Mouse (Mus musculus) neural tube, embryonic 13.5 days (tissue): Measurements from ENCODE around the gene Ccn6. TPM values are rescaled to one million over a fixed set of nuclear protein-coding genes. Genes with fewer than 3 reads are reported as not detected.
"Not testable (repeated sequence)": the region's sequence is repeated elsewhere in the genome, so short reads cannot be mapped to it uniquely, and the experiment has no call there.

Experiments used
- ATAC-seq: fragments of 200-750 bp; cut with Nextera tagmentation; 2 replicates; pipeline ENCODE4 v1.8.0; 2017; ENCODE audit warnings: low read depth, mild to moderate bottlenecking, moderate TSS enrichment, moderate library complexity
- H3K27ac ChIP-seq: fragments of 300-500 bp; sonication (generic); replicated peaks from 2 replicates; pipeline ENCODE4 v1.5.1; 2015; ENCODE audit warnings: moderate library complexity, mild to moderate bottlenecking, inconsistent platforms
- H3K27me3 ChIP-seq: fragments of 300-500 bp; sonication (generic); 2 replicates; pipeline ENCODE4 v1.6.1; 2015; ENCODE audit warnings: mild to moderate bottlenecking, inconsistent platforms
- H3K36me3 ChIP-seq: fragments of 300-500 bp; sonication (generic); 2 replicates; pipeline ENCODE4 v1.6.1; 2015; ENCODE audit warnings: mild to moderate bottlenecking, inconsistent platforms
- H3K4me1 ChIP-seq: fragments of 300-500 bp; sonication (generic); replicated peaks from 2 replicates; pipeline ENCODE4 v1.6.1; 2015; ENCODE audit warnings: inconsistent platforms
- H3K4me2 ChIP-seq: fragments of 300-500 bp; sonication (generic); 2 replicates; pipeline ENCODE4 v1.6.1; 2015; ENCODE audit warnings: inconsistent platforms, mild to moderate bottlenecking, moderate library complexity
- H3K4me3 ChIP-seq: fragments of 300-500 bp; sonication (generic); 2 replicates; pipeline ENCODE4 v1.5.1; 2015; ENCODE audit warnings: mild to moderate bottlenecking, inconsistent platforms
- H3K9ac ChIP-seq: fragments of 300-500 bp; sonication (generic); 2 replicates; pipeline ENCODE4 v1.6.1; 2015; ENCODE audit warnings: moderate library complexity, mild to moderate bottlenecking, inconsistent platforms
- H3K9me3 ChIP-seq: fragments of 300-500 bp; sonication (generic); 2 replicates; pipeline ENCODE4 v1.6.1; 2016; ENCODE audit warnings: inconsistent platforms
- WGBS: fragments of 180-500 bp; shearing (Covaris S2); methylation state at CpG from one replicate; pipeline ENCODE4 v1.1.7; 2015; 5-methylcytosine and 5-hydroxymethylcytosine counted together
- polyA plus RNA-seq: library from polyadenylated mRNA; unstranded; fragments of >200 nt; fragmentation: Nextera tagmentation; extraction: Ambion mirVana; gene quantifications from 2 replicates; pipeline ENCODE4 v1.2.1, GENCODE M21; 2015

Ccn6 gene
- 0.65 and 0.81 TPM in 2 replicates for polyA plus RNA-seq

DNA sequence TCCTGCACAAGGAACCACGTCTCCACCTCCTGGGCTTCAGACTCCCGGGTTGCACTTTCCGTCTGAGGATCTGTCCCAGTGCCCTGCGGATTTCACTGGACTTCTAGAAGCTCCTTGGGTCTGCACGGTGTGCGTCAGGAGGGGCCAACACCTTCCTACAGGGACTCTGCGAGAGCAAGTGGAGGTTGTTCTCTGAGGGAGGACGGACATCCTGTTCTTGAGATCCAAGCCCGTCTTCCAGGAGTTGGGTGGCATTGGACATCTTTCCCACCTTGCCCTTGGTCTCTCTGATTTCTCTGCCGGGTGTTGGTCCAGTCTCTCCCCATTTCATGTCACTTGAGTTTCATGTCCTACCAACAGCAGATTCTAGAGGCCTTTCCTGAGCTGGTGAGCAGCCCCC lies at the start of gene Ccn6:
Gene Ccn6 (minus strand): TSS at position 101 of the 400 bp plus-strand sequence.
- H3K4me1 ChIP-seq, result peaks cover 27% of the 10 kb centered on the region; the same call in 1 of the 2 replicates
- H3K27ac ChIP-seq, result peak within 1 kb of the TSS; percentile 87; the same call in 1 of the 2 replicates
- no peaks in the 10 kb centered on the region for H3K36me3 ChIP-seq
- ATAC-seq, result no peak
- 91% methylated on average over 10 of the region's 10 CpGs for WGBS
- no peak within 1 kb of the TSS for H3K9ac ChIP-seq
- H3K4me2 ChIP-seq, result no peak within 1 kb of the TSS
- H3K9me3 ChIP-seq, result no peaks in the 10 kb centered on the region
- H3K4me3 ChIP-seq, result no peak within 1 kb of the TSS
- H3K27me3 ChIP-seq, result no peaks in the 10 kb centered on the region

- H3K36me3 ChIP-seq, result no peaks in the 10 kb centered on the region
- no peaks in the 10 kb centered on the region for H3K27me3 ChIP-seq
- no peak overlapping the region for H3K9ac ChIP-seq
- H3K4me3 ChIP-seq, result no peak overlapping the region
- no peaks in the 10 kb centered on the region; the same call in 1 of the 2 replicates for H3K9me3 ChIP-seq
- peaks cover 21% of the 10 kb centered on the region for H3K4me1 ChIP-seq
- H3K4me2 ChIP-seq, result no peak overlapping the region
- H3K27ac ChIP-seq, result peak overlapping the region; percentile 77
- no peak for ATAC-seq
Observed at GRCm38 (mm10) chr10:39210031-39210430, 46.4 kb upstream of the Ccn6 start.

DNA sequence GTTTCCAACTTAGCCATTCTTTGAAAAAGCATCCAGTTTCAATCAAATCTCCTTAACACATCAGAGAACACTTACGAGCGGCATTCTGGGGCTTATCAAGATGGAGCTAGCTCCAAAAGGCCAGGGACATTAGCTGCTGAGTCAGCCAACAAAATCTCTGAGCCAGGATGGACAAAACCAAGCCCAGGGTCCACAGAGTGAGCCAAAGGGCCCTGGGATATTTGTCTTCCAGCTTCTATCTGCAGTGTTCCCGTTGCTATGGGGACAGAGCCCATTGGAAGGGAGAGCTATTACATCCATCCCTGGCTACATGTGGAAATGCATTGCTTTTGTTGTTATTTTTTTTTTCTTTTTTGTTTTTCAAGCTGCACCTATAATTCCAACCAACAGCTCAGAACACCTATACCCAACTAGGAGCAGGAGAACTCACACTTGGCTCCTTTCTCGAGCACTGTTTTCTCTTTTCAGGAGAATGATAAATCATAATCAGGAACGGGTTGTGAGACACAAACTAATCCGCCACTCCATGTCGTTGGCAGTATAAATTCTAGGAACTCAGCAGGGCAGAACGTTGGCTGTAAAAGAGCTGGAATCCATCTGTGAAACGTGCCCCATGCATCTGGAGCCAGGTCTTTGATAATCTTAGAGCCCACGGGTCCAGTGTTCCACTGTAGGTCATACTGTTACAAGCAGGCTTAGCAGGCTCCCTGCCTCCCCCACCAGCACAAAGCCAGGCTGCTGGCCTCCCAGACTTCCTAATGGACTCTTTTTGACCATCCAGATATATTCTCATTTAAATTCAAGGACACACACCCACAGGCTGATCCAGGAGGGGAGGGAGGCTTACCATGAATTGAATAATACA lies 45.8 kb upstream of the Ccn6 start:
- H3K27ac ChIP-seq, result peak overlapping the region; percentile 77
- peak; percentile 85 for ATAC-seq
- H3K9ac ChIP-seq, result no peak overlapping the region
- WGBS, result 31% methylated on average over 10 of the region's 10 CpGs
- no peak overlapping the region for H3K4me2 ChIP-seq
- H3K9me3 ChIP-seq, result no peaks in the 10 kb centered on the region; the same call in 1 of the 2 replicates
- H3K27me3 ChIP-seq, result no peaks in the 10 kb centered on the region
- H3K4me3 ChIP-seq, result no peak overlapping the region
- no peaks in the 10 kb centered on the region for H3K36me3 ChIP-seq
- peaks cover 21% of the 10 kb centered on the region for H3K4me1 ChIP-seq

DNA sequence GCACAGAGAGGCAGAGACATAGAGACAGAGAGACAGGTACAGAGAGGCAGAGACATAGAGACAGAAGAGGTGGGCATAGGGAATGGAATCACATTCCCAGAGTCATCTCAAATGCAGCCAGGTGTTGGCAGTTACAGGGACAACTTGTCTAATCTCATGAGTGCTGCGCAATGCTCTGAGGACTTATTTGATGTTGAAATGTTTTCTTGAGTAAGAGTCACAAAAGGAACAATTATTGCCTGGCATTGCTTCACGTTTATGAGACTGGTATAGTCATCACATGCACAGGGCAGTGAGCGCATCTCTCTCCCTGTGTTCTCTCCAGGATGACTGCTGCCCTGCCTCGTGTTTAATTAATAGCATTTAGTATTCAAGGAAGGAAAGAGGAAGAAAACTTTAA lies 45.1 kb upstream of the Ccn6 start:
- no peak for ATAC-seq
- Histone ChIP-seq H3K36me3 (no peaks in the 10 kb centered on the region), H3K27ac (peak overlapping the region; percentile 77), H3K4me1 (peaks cover 21% of the 10 kb centered on the region), H3K4me3 (no peak overlapping the region), H3K27me3 (no peaks in the 10 kb centered on the region), H3K4me2 (no peak overlapping the region), H3K9ac (no peak overlapping the region), H3K9me3 (peaks cover 6% of the 10 kb centered on the region)
- 74% methylated on average over 4 of the region's 4 CpGs for WGBS

DNA sequence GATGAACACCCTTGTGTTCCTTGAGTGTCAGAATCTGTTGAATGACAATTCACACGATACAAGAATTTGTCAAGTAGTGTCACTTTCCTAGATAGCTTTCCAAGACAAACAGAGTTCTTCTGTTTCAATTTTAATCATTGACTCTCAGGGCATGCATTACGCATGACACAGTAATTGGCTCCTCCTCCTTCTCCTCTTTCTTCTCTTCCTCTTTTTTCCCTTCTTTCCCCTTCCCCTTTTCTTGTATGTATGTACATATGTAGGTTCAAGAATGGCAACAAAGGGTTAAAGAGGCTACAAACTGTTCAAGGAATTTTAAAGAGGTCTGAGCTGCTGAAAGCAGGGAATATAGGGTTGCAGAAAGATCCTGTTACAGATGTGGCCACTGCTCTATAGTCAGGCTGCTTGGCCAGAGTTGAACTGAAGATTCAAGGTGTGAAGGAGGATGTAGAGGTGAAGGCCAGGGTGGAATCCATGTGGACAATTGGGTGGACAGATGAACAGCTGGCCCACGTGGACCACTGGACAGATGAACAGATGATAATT lies 43.8 kb upstream of the Ccn6 start:
- Histone ChIP-seq H3K4me3 (no peak overlapping the region), H3K4me2 (no peak overlapping the region)
- 83% methylated on average over 3 of the region's 3 CpGs for WGBS

DNA sequence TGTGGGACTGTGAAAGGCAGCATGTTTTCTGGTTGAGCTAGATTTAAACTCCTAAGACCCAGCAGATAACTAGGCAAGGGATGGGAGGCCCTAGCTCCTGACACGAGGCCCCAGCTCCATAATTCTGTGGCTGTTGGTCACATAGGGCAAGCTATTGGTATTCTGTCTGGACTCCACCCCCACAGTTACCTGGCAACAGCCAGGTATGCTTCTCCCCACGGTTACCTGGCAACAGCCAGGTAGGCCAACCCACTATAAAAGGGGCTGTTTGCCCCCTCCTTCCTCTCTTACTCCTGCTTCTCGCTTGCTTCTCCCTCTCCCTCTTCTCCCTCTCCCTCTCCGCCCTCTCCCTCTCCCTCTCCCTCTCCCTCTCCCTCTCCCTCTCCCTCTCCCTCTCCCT lies 38.9 kb upstream of the Ccn6 start:
- no peak for ATAC-seq
- H3K27ac ChIP-seq, result no peak overlapping the region
- no peaks in the 10 kb centered on the region for H3K27me3 ChIP-seq
- H3K9me3 ChIP-seq, result peaks cover 6% of the 10 kb centered on the region
- no peak overlapping the region for H3K9ac ChIP-seq
- H3K4me2 ChIP-seq, result no peak overlapping the region
- WGBS, result 62% methylated on average over 4 of the region's 4 CpGs
- H3K4me3 ChIP-seq, result no peak overlapping the region
- H3K4me1 ChIP-seq, result no peaks in the 10 kb centered on the region
- H3K36me3 ChIP-seq, result no peaks in the 10 kb centered on the region

More for the DNA sequence above, 43.8 kb upstream of the Ccn6 start:
- Histone ChIP-seq H3K4me1 (peaks cover 21% of the 10 kb centered on the region), H3K27me3 (no peaks in the 10 kb centered on the region), H3K27ac (no peak overlapping the region), H3K9ac (no peak overlapping the region), H3K9me3 (peaks cover 6% of the 10 kb centered on the region), H3K36me3 (no peaks in the 10 kb centered on the region)
- ATAC-seq, result no peak

- not testable (repeated sequence) for H3K27me3 ChIP-seq, H3K4me2 ChIP-seq, H3K36me3 ChIP-seq, H3K9me3 ChIP-seq, H3K4me3 ChIP-seq, H3K4me1 ChIP-seq, ATAC-seq, H3K9ac ChIP-seq, H3K27ac ChIP-seq
- 93% methylated on average over 11 of the region's 11 CpGs for WGBS
Observed at GRCm38 (mm10) chr10:39198216-39198615, 34.6 kb upstream of the Ccn6 start.

DNA sequence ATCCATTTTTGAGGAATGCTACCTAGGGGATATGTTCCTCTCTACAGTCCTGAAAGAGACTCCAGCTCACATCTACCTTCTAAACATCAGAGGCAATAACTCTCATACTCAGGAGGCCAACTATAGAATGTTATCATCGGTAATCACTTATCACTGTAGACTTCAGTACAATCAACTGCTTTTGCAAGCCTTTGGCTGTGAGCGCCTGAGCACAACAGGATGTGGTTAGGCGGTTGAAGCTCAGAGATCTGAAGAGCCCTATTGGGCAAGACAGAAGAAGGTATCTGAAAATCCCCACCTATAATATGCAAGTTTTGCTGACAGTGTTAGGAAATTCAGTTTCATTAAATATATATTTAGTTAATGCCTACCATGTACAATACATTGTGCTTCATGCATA lies 29.1 kb upstream of the Ccn6 start:
- Histone ChIP-seq H3K27me3 (no peaks in the 10 kb centered on the region), H3K9me3 (no peaks in the 10 kb centered on the region), H3K4me2 (no peak overlapping the region), H3K36me3 (no peaks in the 10 kb centered on the region), H3K27ac (no peak overlapping the region), H3K4me1 (no peaks in the 10 kb centered on the region), H3K9ac (no peak overlapping the region), H3K4me3 (no peak overlapping the region)
- ATAC-seq, result no peak
- 94% methylated on average over 3 of the region's 3 CpGs for WGBS

DNA sequence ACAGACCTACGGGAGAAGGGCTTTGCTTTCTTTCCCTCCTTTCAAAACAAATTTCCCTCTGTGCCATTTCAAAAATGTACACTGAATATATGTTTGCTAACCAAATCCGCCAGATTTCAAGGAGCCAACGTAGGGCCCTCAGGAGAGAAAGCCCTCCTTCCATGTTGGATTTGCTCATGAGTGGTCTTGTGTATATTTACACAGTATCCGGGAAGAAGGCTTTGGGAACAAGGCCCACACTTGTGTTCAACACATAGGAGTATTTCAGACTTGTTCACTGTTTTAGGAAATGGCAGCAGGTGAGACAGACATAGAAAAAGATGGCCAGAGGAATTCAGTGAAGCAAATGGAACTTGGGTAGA lies 21.9 kb upstream of the Ccn6 start:
- ATAC-seq, result no peak
- Histone ChIP-seq H3K36me3 (no peaks in the 10 kb centered on the region), H3K4me3 (no peak overlapping the region), H3K9me3 (no peaks in the 10 kb centered on the region), H3K4me2 (no peak overlapping the region), H3K4me1 (no peaks in the 10 kb centered on the region), H3K9ac (no peak overlapping the region), H3K27me3 (no peaks in the 10 kb centered on the region), H3K27ac (no peak overlapping the region)
- 83% methylated on average over 4 of the region's 4 CpGs for WGBS

GRCm38 (mm10) chr10:39184864-39185544 lies 21.4 kb upstream of the Ccn6 start:
- H3K9me3 ChIP-seq, result no peaks in the 10 kb centered on the region
- H3K4me1 ChIP-seq, result no peaks in the 10 kb centered on the region
- H3K27me3 ChIP-seq, result no peaks in the 10 kb centered on the region
- no peaks in the 10 kb centered on the region for H3K36me3 ChIP-seq
- peak overlapping the region; percentile 13; the same call in 1 of the 2 replicates for H3K27ac ChIP-seq
- no peak overlapping the region for H3K4me3 ChIP-seq
- H3K9ac ChIP-seq, result no peak overlapping the region
- no peak for ATAC-seq
- no peak overlapping the region for H3K4me2 ChIP-seq
- 79% methylated on average over 8 of the region's 8 CpGs for WGBS

- Histone ChIP-seq H3K36me3 (no peaks in the 10 kb centered on the region), H3K9me3 (peaks cover 4% of the 10 kb centered on the region; the same call in 1 of the 2 replicates), H3K4me3 (no peak overlapping the region), H3K27me3 (no peaks in the 10 kb centered on the region), H3K4me2 (no peak overlapping the region), H3K27ac (no peak overlapping the region), H3K9ac (no peak overlapping the region), H3K4me1 (peaks cover 28% of the 10 kb centered on the region)
- WGBS, result 92% methylated on average over 5 of the region's 5 CpGs
- no peak for ATAC-seq
Observed at GRCm38 (mm10) chr10:39176981-39177380, 13.4 kb upstream of the Ccn6 start.

- H3K4me3 ChIP-seq, result 0 out of 2 replicates have a peak overlapping the region, but pooled peaks have one; percentile 8
- no peaks in the 10 kb centered on the region for H3K27me3 ChIP-seq
- H3K36me3 ChIP-seq, result no peaks in the 10 kb centered on the region
- H3K9me3 ChIP-seq, result peaks cover 3% of the 10 kb centered on the region; the same call in 1 of the 2 replicates
- 19% methylated on average over 13 of the region's 13 CpGs for WGBS
- ATAC-seq, result no peak
- H3K4me1 ChIP-seq, result peaks cover 43% of the 10 kb centered on the region
- peak overlapping the region; percentile 56; the same call in 1 of the 2 replicates for H3K9ac ChIP-seq
- peak overlapping the region; percentile 98 for H3K27ac ChIP-seq
- H3K4me2 ChIP-seq, result peak overlapping the region; percentile 73
Observed at GRCm38 (mm10) chr10:39173077-39173476, 9.5 kb upstream of the Ccn6 start.
